17 mouse cellular contexts compared by ENCODE assay signal in the genomic region with DNA sequence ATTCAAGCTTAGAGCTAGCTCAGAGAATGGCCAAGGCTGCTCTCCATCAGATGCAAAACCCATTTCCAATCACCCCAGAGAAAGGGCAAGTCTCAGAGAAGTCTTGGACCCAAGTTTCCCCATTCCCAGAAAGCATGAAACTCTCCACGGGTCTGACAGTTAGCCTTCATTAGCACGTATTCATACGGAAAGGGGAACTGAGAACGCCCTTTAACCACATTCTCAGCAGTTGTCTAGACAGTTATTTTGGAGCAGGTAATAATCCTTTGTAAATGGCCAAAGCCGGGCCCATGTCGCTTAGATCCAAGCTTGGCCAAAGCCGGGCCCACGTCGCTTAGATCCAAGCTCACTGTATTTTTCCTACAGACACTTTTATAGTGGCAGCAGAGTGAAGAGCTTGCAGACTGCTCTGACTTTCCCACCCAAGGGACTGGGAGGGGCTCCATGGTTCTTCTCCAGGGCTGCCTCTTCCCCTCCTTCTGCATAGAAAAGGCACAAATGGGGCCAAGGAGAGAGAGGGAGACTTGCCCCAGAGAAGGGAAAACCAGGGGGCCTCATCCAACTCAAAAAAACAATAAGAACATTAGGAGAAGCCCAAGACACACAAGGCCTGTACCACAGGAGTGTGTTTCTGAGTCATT. TPM values are rescaled to one million over a fixed set of nuclear protein-coding genes. Genes with fewer than 3 reads are reported as not detected.
DNase-seq lines count a peak whose midpoint lies in the region; ATAC-seq lines count a peak whose summit lies in the region.
"Had no signal": no experiment of that assay in that cellular context is flagged by ENCODE, and none has a peak within 500 bp of the region (broad histone marks: within the 10 kb centered on the region; RNA-seq: fewer than 3 reads in every experiment).

No protein-coding gene starts in this region.

- H3K9ac ChIP-seq in midbrain, embryonic 11.5 days (ENCODE audit: low read length) = no peak overlapping the region
- H3K9ac ChIP-seq: heart, embryonic 15.5 days; lung, embryonic 14.5 days; midbrain, embryonic 12.5 days had no signal

- no peaks in the 10 kb centered on the region for H3K36me3 ChIP-seq in midbrain, embryonic 11.5 days (ENCODE audit: control insufficient read depth, insufficient read depth, low read length)
- no peaks in the 10 kb centered on the region for H3K36me3 ChIP-seq in midbrain, embryonic 10.5 days
- no peaks in the 10 kb centered on the region for H3K36me3 ChIP-seq in forebrain, embryonic 10.5 days (replicated peaks)
- H3K36me3 ChIP-seq: heart, embryonic 15.5 days; midbrain, embryonic 12.5 days had no signal

- H3K4me3 ChIP-seq in midbrain, embryonic 11.5 days (ENCODE audit: low read depth, low read length) = no peak overlapping the region
- H3K4me3 ChIP-seq in midbrain, embryonic 10.5 days = no peak overlapping the region
- no peak overlapping the region for H3K4me3 ChIP-seq in forebrain, embryonic 10.5 days
- H3K4me3 ChIP-seq: heart, embryonic 15.5 days; midbrain, embryonic 12.5 days had no signal

- H3K27ac ChIP-seq in midbrain, embryonic 11.5 days (ENCODE audit: low read depth, low read length) = no peak overlapping the region
- H3K27ac ChIP-seq in midbrain, embryonic 10.5 days (replicated peaks) = no peak overlapping the region
- no peak overlapping the region for H3K27ac ChIP-seq in forebrain, embryonic 10.5 days
- H3K27ac ChIP-seq: heart, embryonic 15.5 days; midbrain, embryonic 12.5 days had no signal

- no peaks in the 10 kb centered on the region for H3K27me3 ChIP-seq in midbrain, embryonic 11.5 days (ENCODE audit: control insufficient read depth, insufficient read depth, low read length)
- H3K27me3 ChIP-seq in midbrain, embryonic 10.5 days (ENCODE audit: low read depth, poor library complexity, severe bottlenecking) = no peaks in the 10 kb centered on the region
- no peaks in the 10 kb centered on the region for H3K27me3 ChIP-seq in forebrain, embryonic 10.5 days (ENCODE audit: poor library complexity, severe bottlenecking)
- H3K27me3 ChIP-seq: heart, embryonic 15.5 days; midbrain, embryonic 12.5 days had no signal

- no peak overlapping the region for H3K4me2 ChIP-seq in midbrain, embryonic 11.5 days
- H3K4me2 ChIP-seq: heart, embryonic 15.5 days; lung, embryonic 14.5 days; midbrain, embryonic 12.5 days had no signal

- no peaks in the 10 kb centered on the region for H3K4me1 ChIP-seq in midbrain, embryonic 11.5 days (ENCODE audit: control insufficient read depth, insufficient read depth, low read length)
- no peaks in the 10 kb centered on the region for H3K4me1 ChIP-seq in midbrain, embryonic 10.5 days
- no peaks in the 10 kb centered on the region for H3K4me1 ChIP-seq in forebrain, embryonic 10.5 days
- H3K4me1 ChIP-seq: heart, embryonic 15.5 days; midbrain, embryonic 12.5 days had no signal

- H3K9me3 ChIP-seq in midbrain, embryonic 11.5 days (ENCODE audit: control insufficient read depth, low read length) = no peaks in the 10 kb centered on the region
- H3K9me3 ChIP-seq in midbrain, embryonic 10.5 days (replicated peaks) = no peaks in the 10 kb centered on the region
- H3K9me3 ChIP-seq in forebrain, embryonic 10.5 days = peaks cover 4% of the 10 kb centered on the region; the same call in 1 of the 2 replicates
- H3K9me3 ChIP-seq: heart, embryonic 15.5 days; midbrain, embryonic 12.5 days had no signal

- intact Hi-C loops in heart, postnatal 25 days (cut with DNase I) = loop anchor here (5.0 kb wide), 1 partner anchor 45 kb away; the partner anchor contains the start of gene Snx18

- peak; percentile 77 for DNase-seq in midbrain, embryonic 11.5 days (ENCODE audit: low spot score, missing footprints)
- no peak for DNase-seq in midbrain, embryonic 10.5 days (ENCODE audit: low spot score)
- DNase-seq in gastrocnemius, adult 18-20 months (ENCODE audit: low spot score) = peak; percentile 78
- peak; percentile 56 for DNase-seq in heart, postnatal 25 days (ENCODE audit: low spot score)
- DNase-seq in testis, postnatal 10 days (ENCODE audit: low spot score) = peak; percentile 50
- no peak for DNase-seq in adrenal gland, postnatal 10 days
- no peak for DNase-seq in right cerebral cortex, postnatal 36 days (ENCODE audit: low spot score in 2 of 2)
- no peak for DNase-seq in forebrain, embryonic 10.5 days (ENCODE audit: extremely low spot score, low spot score)
- DNase-seq: adrenal gland, postnatal 36 days; cerebellum, adult 11 months; kidney, postnatal 10 days; lung, embryonic 14.5 days; thymus, postnatal 25 days had no signal

- 86% methylated on average over 9 of the region's 9 CpGs for WGBS in midbrain, embryonic 11.5 days
- WGBS in midbrain, embryonic 10.5 days = 85% methylated on average over 9 of the region's 9 CpGs
- WGBS in forebrain, embryonic 10.5 days = 86% methylated on average over 9 of the region's 9 CpGs

- ATAC-seq in midbrain, embryonic 11.5 days (ENCODE audit: low FRiP score) = no peak
- ATAC-seq: forebrain, embryonic 16.5 days; inflammation-experienced regulatory T-cells, adult 6 months had no signal

RNA-seq across cellular contexts. Expression of gene Snx18, which starts 46.2 kb away (rescaled TPM):
- polyA plus RNA-seq in midbrain, embryonic 11.5 days (2014; fragmentation: Nextera tagmentation; extraction: Ambion mirVana) = 18.1 and 20.1 TPM in 2 replicates
- 12.3 and 13.0 TPM in 2 replicates for polyA plus RNA-seq in midbrain, embryonic 10.5 days (2016; fragmentation: Nextera tagmentation; extraction: Ambion mirVana)
- total RNA-seq in gastrocnemius, adult 18-20 months (2021) = 10 to 100 TPM in 1 of 2 experiments, 1 to 10 TPM in 1; 9.2 to 11.3 TPM
- 10 to 100 TPM; 22.6 to 23.6 TPM for total RNA-seq in heart, postnatal 25 days (2021)
- total RNA-seq in adrenal gland, postnatal 10 days (2021) = 10 to 100 TPM; 30.1 to 30.6 TPM
- 11.2 and 11.5 TPM in 2 replicates for polyA plus RNA-seq in forebrain, embryonic 10.5 days (2016; fragmentation: Nextera tagmentation; extraction: Ambion mirVana)

Comparison
In these comparisons a context has a peak if more than half of its experiments do, and no peak if none do; other contexts are left out.
1. DNase-seq: peak in midbrain, embryonic 11.5 days (single experiment), gastrocnemius, adult 18-20 months (single experiment), heart, postnatal 25 days (single experiment) and testis, postnatal 10 days (single experiment); none in midbrain, embryonic 10.5 days (single experiment), adrenal gland, postnatal 10 days (single experiment), right cerebral cortex, postnatal 36 days (0 of 2) and forebrain, embryonic 10.5 days (single experiment).